Mouse (Mus musculus): Measurements from ENCODE around the gene Krt36. TPM values are rescaled to one million over a fixed set of nuclear protein-coding genes. Genes with fewer than 3 reads are reported as not detected.

Gene Krt36
- total RNA-seq, 2 experiments from 2014 or later, result not detected

DNA sequence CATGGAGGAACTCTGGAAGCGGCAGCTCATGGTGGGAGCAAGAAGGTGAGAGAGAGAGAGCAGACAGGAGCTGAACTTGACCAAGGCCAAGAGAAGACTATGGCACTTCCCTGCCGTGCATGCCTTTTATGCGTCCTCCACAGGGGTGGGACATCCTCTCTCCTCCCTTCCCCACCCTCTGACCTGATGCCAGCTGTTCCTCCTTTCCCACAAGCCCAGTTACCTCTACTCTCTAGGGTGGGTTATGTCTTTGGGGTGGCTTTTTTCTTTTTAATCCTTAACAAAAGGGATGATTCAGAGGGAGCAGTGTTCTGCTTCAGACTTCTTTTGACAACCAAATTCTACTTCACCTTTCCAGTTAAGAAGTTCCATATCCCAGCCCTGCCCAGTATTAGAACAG lies 16.0 kb upstream of the Krt36 start, which contains the start of gene Krt13:
TSS of gene Krt13 (minus strand) at position 101 of the 400 bp plus-strand sequence.
- no peak for DNase-seq (ENCODE audit: extremely low spot score in 1 of 2, low spot score in 2 of 2)
- intact Hi-C loops (cut with DNase I), result no loop called here
- Histone ChIP-seq H3K27ac (no peak within 1 kb of the TSS), H3K4me3 (no peak within 1 kb of the TSS)
- no peak for TF ChIP-seq CTCF (IDR thresholded peaks at IDR 0.05)

DNA sequence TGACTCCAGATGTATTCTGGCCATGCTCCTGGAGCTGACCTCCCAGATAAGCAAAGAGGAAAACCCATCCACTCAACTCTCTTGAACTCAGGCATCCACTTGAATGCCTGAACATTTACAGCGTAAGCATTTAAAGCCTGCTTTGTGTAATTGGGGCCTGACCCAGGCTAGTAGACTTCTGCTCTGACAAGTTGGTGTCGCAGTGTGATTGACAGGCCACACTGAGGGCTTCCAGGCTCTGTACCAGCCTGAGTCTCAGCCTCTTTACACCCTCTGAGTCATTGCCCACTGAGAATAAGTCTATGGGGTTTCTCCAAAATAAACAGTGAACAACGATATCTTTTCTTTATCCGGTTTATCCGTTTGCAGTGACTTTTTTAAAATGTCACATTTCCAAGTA lies 14.9 kb upstream of the Krt36 start:
- no peak for TF ChIP-seq CTCF (IDR thresholded peaks at IDR 0.05)
- Histone ChIP-seq H3K4me3 (no peak overlapping the region), H3K27ac (no peak overlapping the region)
- DNase-seq (ENCODE audit: extremely low spot score in 1 of 2, low spot score in 2 of 2), result no peak
- intact Hi-C loops (cut with DNase I), result no loop called here

DNA sequence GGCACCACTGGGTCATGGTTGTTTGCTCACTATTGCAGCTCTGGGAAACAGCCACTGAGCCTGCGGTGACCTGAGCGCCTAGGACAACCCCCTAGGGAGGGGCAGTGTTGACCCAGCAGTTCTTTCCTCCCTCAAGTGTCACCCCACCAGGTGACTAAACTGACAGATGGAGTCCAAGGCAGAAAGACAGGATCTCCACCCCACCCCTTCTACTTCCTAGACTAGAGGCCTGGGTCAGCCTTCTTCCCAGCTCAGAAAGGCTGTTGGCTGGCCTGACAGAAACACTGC lies 8.3 kb upstream of the Krt36 start:
- intact Hi-C loops (cut with DNase I), result no loop called here
- Histone ChIP-seq H3K27ac (no peak overlapping the region), H3K4me3 (no peak overlapping the region)
- no peak for TF ChIP-seq CTCF (IDR thresholded peaks at IDR 0.05)
- DNase-seq (ENCODE audit: extremely low spot score in 1 of 2, low spot score in 2 of 2), result no peak

DNA sequence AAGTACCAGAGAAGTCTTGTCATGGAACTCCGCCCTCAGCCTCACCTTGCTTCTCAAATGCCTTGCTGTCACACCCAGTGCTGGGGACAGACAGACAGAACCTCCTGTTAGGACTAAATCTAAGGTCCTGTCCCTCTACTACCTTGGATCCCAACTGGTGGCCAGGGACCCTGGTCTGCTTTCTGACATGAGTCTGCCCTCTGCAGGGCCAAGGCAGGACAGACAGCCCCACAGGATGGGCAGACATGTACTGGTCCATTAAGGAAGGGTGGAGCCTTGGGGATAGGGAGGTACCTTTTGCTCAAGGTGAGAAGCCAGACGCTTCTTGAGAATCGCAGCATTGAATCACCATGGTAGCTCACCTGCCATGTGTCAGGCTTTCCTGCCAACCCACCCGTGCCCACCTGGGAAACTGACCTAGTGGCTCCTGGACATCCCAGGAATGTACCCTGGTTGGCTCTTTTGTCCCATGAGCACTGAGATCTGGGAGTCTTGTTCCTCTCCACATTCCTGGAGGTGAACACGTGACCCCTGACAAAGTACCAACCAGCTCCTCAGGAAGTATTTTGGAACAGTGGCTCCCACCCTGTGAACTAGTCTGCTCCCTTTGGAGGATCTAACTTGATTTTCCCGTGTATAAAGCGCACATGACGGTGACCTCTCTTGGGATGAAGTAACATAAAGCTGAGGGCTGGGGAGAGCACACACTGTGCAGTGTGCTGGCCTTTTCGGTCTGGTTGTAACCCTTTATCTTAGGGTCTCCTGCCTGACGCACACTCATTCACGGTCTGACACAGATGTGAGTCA lies 7.7 kb upstream of the Krt36 start:
- intact Hi-C loops (cut with DNase I), result no loop called here
- Histone ChIP-seq H3K27ac (no peak overlapping the region), H3K4me3 (no peak overlapping the region)
- TF ChIP-seq CTCF (IDR thresholded peaks at IDR 0.05), result no peak
- DNase-seq (ENCODE audit: extremely low spot score in 1 of 2, low spot score in 2 of 2), result no peak

DNA sequence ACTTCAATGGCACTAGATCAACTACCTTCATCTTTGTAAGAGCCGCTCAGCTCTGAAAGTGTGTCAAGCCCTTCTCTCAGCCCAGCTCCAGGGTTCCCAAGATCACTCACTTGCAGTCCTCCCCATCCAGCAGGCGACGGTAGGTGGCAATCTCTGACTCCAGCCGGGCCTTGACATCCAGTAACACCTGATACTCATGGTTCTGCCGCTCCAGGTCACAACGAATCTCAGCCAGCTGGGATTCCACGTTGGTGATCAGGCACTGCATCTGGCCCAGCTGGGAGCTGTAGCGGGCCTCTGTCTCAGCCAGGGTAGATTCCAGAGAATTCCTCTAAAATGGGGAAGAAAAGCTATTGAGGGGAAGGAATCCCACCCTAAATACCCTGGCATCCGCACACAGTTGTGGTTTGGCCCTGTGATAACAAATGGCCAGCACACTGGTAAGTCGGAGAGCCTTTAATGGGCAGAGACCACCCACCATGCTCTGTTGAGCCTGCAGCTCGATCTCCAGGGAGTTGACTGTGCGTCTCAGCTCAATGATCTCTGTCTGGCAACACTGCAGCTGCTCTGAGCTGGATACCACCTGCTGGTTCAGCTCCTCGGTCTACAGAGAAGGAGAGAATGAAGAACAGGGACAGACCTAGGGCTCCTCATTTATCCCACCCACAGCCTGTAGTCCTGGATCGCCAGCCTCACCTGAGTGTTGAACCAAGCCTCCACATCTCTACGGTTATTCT lies 2.6 kb downstream of the Krt36 start:
- H3K27ac ChIP-seq, result no peak overlapping the region
- intact Hi-C loops (cut with DNase I), result no loop called here
- no peak for TF ChIP-seq CTCF (IDR thresholded peaks at IDR 0.05)

DNA sequence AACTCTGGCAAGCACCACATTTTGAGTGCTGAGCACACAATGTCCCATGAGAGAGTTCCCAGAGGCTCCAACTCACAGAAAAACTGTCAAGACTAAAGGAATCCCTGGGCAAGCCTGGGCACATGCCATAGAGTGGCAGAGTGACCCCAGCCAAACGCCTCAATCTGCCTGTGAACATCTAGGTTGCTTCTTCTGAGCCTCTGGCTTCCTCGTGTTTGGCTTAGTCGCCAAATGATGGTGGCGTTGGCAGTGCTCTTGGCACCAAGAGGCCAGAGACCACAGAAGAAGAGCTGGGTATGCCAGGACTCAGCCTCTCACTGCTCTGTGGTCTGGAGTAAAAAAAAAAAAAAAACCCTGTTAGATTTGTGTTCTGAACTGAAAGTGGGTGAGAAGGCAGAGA lies 5.0 kb downstream of the Krt36 start:
- Histone ChIP-seq H3K4me3 (no peak overlapping the region), H3K27ac (no peak overlapping the region)
- intact Hi-C loops (cut with DNase I), result no loop called here
- TF ChIP-seq CTCF (IDR thresholded peaks at IDR 0.05), result no peak
- DNase-seq (ENCODE audit: extremely low spot score in 1 of 2, low spot score in 2 of 2), result no peak

More for the DNA sequence above, 2.6 kb downstream of the Krt36 start:
- DNase-seq (ENCODE audit: extremely low spot score in 1 of 2, low spot score in 2 of 2), result no peak
- no peak overlapping the region for H3K4me3 ChIP-seq

DNA sequence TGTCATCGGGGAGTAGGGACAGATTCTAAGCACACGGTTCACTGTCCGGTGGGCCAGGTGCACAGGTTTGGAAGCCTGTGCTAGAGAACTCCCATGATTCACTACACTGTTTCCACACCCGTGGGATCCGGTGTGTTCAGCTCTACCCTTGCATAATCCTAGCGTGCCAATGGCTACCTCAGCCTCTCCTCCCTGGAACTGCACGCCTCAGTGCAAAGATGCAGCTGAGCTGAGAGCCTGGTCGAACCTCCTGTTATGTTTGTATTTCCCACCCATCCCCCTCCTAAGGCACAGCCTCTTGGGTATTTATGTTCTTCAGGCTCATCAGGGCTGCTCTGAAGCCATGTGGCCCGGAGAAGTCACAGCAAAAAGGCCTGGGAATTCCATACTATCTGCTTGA lies 7.6 kb downstream of the Krt36 start:
- no peak for DNase-seq (ENCODE audit: extremely low spot score in 1 of 2, low spot score in 2 of 2)
- Histone ChIP-seq H3K4me3 (no peak overlapping the region), H3K27ac (no peak overlapping the region)
- intact Hi-C loops (cut with DNase I), result no loop called here
- no peak for TF ChIP-seq CTCF (IDR thresholded peaks at IDR 0.05)

DNA sequence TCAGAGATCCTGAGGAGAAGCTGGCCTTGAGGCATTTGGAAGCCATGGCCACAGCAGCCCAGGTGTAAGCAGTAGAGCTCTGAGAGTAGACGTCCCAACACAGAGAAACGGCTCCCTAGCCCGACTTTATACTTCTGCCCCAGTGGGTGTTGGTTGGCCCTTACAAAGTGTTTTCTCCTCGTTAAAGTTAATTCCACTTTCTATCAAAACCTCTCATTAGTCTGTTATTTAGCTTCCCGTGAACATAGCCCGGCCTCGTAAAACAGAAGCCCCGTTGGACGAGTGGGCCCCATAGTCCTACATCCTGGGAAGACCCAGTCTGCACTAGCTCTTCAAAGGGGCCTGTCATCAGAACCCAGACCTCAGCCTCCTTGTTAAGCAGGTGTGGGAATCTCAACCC lies 9.3 kb downstream of the Krt36 start, which contains the start of gene Krt35:
TSS of gene Krt35 (minus strand) at position 101 of the 400 bp plus-strand sequence.
- H3K4me3 ChIP-seq, result no peak within 1 kb of the TSS
- H3K27ac ChIP-seq, result no peak within 1 kb of the TSS
- DNase-seq (ENCODE audit: extremely low spot score in 1 of 2, low spot score in 2 of 2), result no peak
- no peak for TF ChIP-seq CTCF (IDR thresholded peaks at IDR 0.05)
- intact Hi-C loops (cut with DNase I), result no loop called here

DNA sequence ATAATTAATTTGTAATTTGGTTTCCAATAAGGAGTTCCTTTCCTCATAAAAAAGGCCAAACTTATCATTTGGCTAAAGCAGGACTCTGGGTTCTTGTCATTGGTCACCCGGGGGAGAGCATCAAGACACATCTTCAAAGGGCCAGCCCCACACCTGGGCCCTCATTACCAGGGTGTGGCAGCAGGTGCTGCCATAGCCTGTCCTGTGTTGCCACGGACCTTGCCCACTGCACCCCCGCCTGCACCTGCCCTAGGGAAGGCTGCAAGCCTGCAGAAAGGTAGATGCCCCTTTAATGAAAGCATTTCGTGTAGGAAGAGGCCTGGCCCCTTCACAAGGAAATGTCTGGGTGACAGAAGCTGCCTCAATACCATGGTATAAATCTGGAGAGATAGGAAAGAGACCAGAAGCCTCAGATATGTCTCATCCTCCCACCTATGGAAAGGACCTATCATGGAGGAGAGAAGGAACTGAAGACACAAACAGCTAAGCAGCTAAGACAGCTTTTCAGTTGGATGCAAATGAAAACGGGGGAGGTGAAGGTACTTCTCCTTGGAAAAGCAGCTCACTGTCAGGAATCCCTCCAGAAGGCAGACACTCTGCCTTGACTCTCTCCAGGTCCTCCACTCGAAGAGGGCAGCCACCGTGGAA lies 16.9 kb downstream of the Krt36 start:
- no peak for DNase-seq (ENCODE audit: extremely low spot score in 1 of 2, low spot score in 2 of 2)
- intact Hi-C loops (cut with DNase I), result no loop called here
- TF ChIP-seq CTCF (IDR thresholded peaks at IDR 0.05), result no peak
- H3K4me3 ChIP-seq, result no peak overlapping the region
- no peak overlapping the region; the same call in 1 of the 2 replicates for H3K27ac ChIP-seq

DNA sequence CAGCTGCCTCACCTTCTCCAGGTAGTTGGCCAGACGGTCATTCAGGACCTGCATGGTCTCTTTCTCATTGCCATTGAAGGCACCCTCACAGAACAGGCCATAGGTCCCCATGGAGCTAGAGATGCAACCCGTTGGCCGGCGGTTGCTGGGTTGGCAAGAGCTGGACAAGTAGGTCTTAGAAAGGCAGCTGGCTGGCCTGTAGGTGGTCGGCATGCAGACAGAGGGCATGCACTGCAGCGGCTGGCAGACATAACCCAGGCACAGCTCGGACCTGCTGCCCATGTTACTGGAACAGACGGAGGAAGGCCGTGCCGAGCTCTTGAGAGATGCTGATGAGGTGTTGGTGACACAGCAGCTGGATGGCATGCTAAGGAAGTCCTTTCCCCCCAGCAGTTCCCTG lies 17.6 kb downstream of the Krt36 start, which contains the start of gene Krt32:
TSS of gene Krt32 (minus strand) at position 366 of the 400 bp plus-strand sequence.
- intact Hi-C loops (cut with DNase I), result no loop called here
- DNase-seq (ENCODE audit: extremely low spot score in 1 of 2, low spot score in 2 of 2), result no peak
- no peak for TF ChIP-seq CTCF (IDR thresholded peaks at IDR 0.05)
- no peak within 1 kb of the TSS; the same call in 1 of the 2 replicates for H3K27ac ChIP-seq
- H3K4me3 ChIP-seq, result no peak within 1 kb of the TSS

DNA sequence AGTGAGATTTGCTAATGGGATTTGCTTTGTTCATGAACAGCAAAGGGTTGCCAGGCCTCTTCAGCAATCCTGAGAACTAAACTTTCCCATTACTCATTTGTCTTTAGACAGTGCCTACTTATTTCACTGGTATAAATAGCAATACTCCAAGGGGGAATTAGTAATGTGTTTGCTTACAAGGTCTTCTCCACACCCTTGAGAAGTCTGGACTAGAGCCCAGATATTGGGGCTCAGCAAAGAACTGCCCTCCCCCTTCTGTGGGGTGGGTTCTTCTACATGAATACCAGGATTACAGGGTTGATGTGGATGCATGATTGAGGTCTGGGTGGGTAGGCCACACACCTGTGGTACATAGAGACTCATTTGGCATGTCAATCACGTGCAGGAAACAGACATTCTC lies 31.6 kb downstream of the Krt36 start:
- intact Hi-C loops (cut with DNase I), result no loop called here
- H3K4me3 ChIP-seq, result no peak overlapping the region
- DNase-seq (ENCODE audit: extremely low spot score in 1 of 2, low spot score in 2 of 2), result no peak
- TF ChIP-seq CTCF (IDR thresholded peaks at IDR 0.05), result no peak
- no peak overlapping the region for H3K27ac ChIP-seq
